Mouse (Mus musculus) lung, embryonic 15.5 days (tissue): Measurements from ENCODE around the gene Dph7. TPM values are rescaled to one million over a fixed set of nuclear protein-coding genes. Genes with fewer than 3 reads are reported as not detected.

ENCODE experiments used
- ATAC-seq: fragments of 200-750 bp; cut with Nextera tagmentation; 2 replicates; pipeline ENCODE4 v1.8.0; 2017; ENCODE audit warnings: moderate number of reproducible peaks, borderline replicate concordance; ENCODE audit not compliant: low FRiP score, low TSS enrichment; ENCODE audit errors: extremely low read depth
- H3K27ac ChIP-seq: fragments of 300-500 bp; sonication (generic); 2 replicates; pipeline ENCODE4 v1.5.1; 2015; ENCODE audit warnings: moderate library complexity, mild to moderate bottlenecking, inconsistent platforms
- H3K27me3 ChIP-seq: fragments of 300-500 bp; sonication (generic); 2 replicates; pipeline ENCODE4 v1.6.1; 2015; ENCODE audit warnings: inconsistent platforms
- H3K36me3 ChIP-seq: fragments of 300-500 bp; sonication (generic); 2 replicates; pipeline ENCODE4 v1.6.1; 2015; ENCODE audit warnings: inconsistent platforms
- H3K4me1 ChIP-seq: fragments of 300-500 bp; sonication (generic); 2 replicates; pipeline ENCODE4 v1.6.1; 2015; ENCODE audit warnings: inconsistent platforms
- H3K4me2 ChIP-seq: fragments of 300-500 bp; sonication (generic); 2 replicates; pipeline ENCODE4 v1.6.1; 2015; ENCODE audit warnings: inconsistent platforms, mild to moderate bottlenecking, moderate library complexity
- H3K4me3 ChIP-seq: fragments of 300-500 bp; sonication (generic); 2 replicates; pipeline ENCODE4 v1.5.1; 2015; ENCODE audit warnings: mild to moderate bottlenecking, inconsistent platforms
- H3K9ac ChIP-seq: fragments of 300-500 bp; sonication (generic); 2 replicates; pipeline ENCODE4 v1.6.1; 2015; ENCODE audit warnings: inconsistent platforms
- H3K9me3 ChIP-seq: fragments of 300-500 bp; sonication (generic); 2 replicates; pipeline ENCODE4 v1.6.1; 2016; ENCODE audit warnings: inconsistent platforms
- WGBS: fragments of 180-500 bp; shearing (Covaris S2); methylation state at CpG from one replicate; pipeline ENCODE4 v1.1.7; 2015; 5-methylcytosine and 5-hydroxymethylcytosine counted together
- polyA plus RNA-seq: library from polyadenylated mRNA; unstranded; fragments of >200 nt; fragmentation: Nextera tagmentation; extraction: Ambion mirVana; gene quantifications from 2 replicates; pipeline ENCODE4 v1.2.1, GENCODE M21; 2015

Gene Dph7
- polyA plus RNA-seq, 1 experiment from 2014 or later: 24.5 TPM

- no peaks in the 10 kb centered on the region for H3K9me3 ChIP-seq
- H3K9ac ChIP-seq: peak within 1 kb of the TSS; percentile 84
- H3K4me3 ChIP-seq: peak within 1 kb of the TSS; percentile 97
- 0% methylated on average over 62 of the region's 64 CpGs for WGBS
- ATAC-seq: peak; percentile 100
- H3K4me1 ChIP-seq: peaks cover 16% of the 10 kb centered on the region
- peak within 1 kb of the TSS; percentile 96 for H3K4me2 ChIP-seq
- no peaks in the 10 kb centered on the region for H3K27me3 ChIP-seq
- H3K27ac ChIP-seq: peak within 1 kb of the TSS; percentile 94
- H3K36me3 ChIP-seq: peaks cover 24% of the 10 kb centered on the region
These were observed 12.9 kb downstream of the Dph7 start, which contains the start of gene Mrpl41 for GRCm38 (mm10) chr2:24974906-24975703. Mrpl41 (minus strand) TSS chr2:24975098.

- H3K27me3 ChIP-seq: no peaks in the 10 kb centered on the region
- peak within 1 kb of the TSS; percentile 84 for H3K9ac ChIP-seq
- peak within 1 kb of the TSS; percentile 97 for H3K4me3 ChIP-seq
- H3K4me1 ChIP-seq: peaks cover 16% of the 10 kb centered on the region
- no peaks in the 10 kb centered on the region for H3K9me3 ChIP-seq
- under 1% methylated on average over 16 of the region's 16 CpGs for WGBS
- H3K27ac ChIP-seq: peak within 1 kb of the TSS; percentile 94
- peaks cover 17% of the 10 kb centered on the region for H3K36me3 ChIP-seq
- peak within 1 kb of the TSS; percentile 96 for H3K4me2 ChIP-seq
- peak; percentile 80 for ATAC-seq
These were observed 13.6 kb downstream of the Dph7 start, which contains the start of gene Pnpla7 for GRCm38 (mm10) chr2:24975704-24976297. Pnpla7 (plus strand) TSS chr2:24976033.

DNA sequence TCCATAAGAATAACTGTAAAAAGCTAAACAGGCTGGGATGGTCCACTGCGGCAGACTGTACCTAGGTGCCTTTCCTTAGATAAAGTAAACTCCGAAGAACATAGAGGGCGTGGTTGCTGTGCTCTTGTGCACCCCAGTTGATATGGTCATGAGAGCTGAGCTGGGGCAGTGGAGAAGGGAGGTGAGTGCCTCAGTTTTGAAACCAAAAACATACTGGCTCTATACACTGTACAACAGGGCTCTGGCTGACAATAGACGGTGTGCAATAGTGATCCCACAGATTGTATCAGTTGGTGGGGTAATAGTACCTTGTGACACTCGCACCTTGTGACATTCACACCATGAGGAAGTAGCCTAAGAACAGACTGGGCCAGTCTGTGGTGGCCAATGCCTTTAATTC is 14.8 kb downstream of the Dph7 start:
- 94% methylated on average over 5 of the region's 5 CpGs for WGBS
- Histone ChIP-seq H3K27ac (no peak overlapping the region), H3K9me3 (no peaks in the 10 kb centered on the region), H3K4me2 (no peak overlapping the region), H3K36me3 (peaks cover 7% of the 10 kb centered on the region), H3K4me3 (peak overlapping the region; percentile 97; the same call in 1 of the 2 replicates), H3K27me3 (no peaks in the 10 kb centered on the region), H3K4me1 (peaks cover 16% of the 10 kb centered on the region), H3K9ac (no peak overlapping the region)
- ATAC-seq: no peak

GRCm38 (mm10) chr2:24987762-24988161 is 25.6 kb downstream of the Dph7 start:
- Histone ChIP-seq H3K9ac (no peak overlapping the region), H3K36me3 (no peaks in the 10 kb centered on the region), H3K27me3 (no peaks in the 10 kb centered on the region), H3K27ac (no peak overlapping the region), H3K4me3 (no peak overlapping the region), H3K4me1 (no peaks in the 10 kb centered on the region), H3K4me2 (no peak overlapping the region), H3K9me3 (no peaks in the 10 kb centered on the region)
- no peak for ATAC-seq
- WGBS: 48% methylated on average over 2 of the region's 2 CpGs

- Histone ChIP-seq H3K36me3 (no peaks in the 10 kb centered on the region), H3K4me2 (no peak overlapping the region), H3K27me3 (no peaks in the 10 kb centered on the region), H3K9ac (no peak overlapping the region), H3K4me3 (no peak overlapping the region), H3K27ac (no peak overlapping the region), H3K9me3 (no peaks in the 10 kb centered on the region), H3K4me1 (no peaks in the 10 kb centered on the region)
- 89% methylated on average over 6 of the region's 6 CpGs for WGBS
- no peak for ATAC-seq
These were observed 33.1 kb downstream of the Dph7 start for GRCm38 (mm10) chr2:24995332-24995731.

GRCm38 (mm10) chr2:24996471-24996870 is 34.3 kb downstream of the Dph7 start:
- Histone ChIP-seq H3K9me3 (no peaks in the 10 kb centered on the region), H3K9ac (no peak overlapping the region), H3K4me2 (no peak overlapping the region), H3K27me3 (no peaks in the 10 kb centered on the region), H3K36me3 (no peaks in the 10 kb centered on the region), H3K4me1 (no peaks in the 10 kb centered on the region), H3K4me3 (no peak overlapping the region), H3K27ac (no peak overlapping the region)
- 86% methylated on average over 2 of the region's 2 CpGs for WGBS
- ATAC-seq: no peak

DNA sequence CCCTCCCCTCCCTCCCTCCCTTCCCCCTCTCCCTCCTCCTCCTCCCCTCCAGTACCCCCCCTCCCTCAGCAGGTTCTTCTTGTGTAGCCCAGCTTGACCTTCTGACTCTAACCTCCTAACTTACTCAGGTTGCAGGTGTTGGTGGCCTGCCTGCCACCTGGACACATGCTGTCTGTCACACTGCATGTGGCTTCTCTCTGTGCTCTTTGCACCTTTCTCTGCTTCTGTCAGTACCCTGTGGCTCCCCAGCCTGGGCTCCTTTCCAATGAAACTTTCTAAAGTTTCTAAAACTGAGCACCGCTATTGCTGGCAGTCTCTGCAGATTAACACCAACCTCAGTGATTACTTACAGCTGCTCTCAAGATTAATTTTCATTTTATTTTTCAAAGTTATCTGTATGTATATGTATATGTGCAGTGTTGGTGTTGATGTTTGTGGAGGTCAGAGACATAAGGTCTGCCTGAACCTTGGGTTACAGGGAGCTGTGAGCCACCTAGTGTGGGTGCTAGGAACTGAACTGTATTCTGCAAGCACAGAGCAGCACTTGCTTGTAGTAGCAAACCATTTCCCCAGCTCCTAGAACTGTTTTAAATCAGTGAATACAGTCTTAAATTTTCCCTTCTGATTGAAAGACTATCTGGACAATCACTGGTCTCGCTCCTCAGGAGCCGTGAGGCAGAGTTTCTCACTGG is 38.5 kb downstream of the Dph7 start:
- no peak for ATAC-seq
- Histone ChIP-seq H3K4me3 (no peak overlapping the region), H3K4me1 (no peaks in the 10 kb centered on the region), H3K36me3 (no peaks in the 10 kb centered on the region), H3K9me3 (no peaks in the 10 kb centered on the region), H3K27ac (no peak overlapping the region), H3K9ac (no peak overlapping the region), H3K4me2 (no peak overlapping the region), H3K27me3 (no peaks in the 10 kb centered on the region)
- 56% methylated on average over 3 of the region's 3 CpGs for WGBS

- Histone ChIP-seq H3K9me3 (no peaks in the 10 kb centered on the region), H3K27me3 (no peaks in the 10 kb centered on the region), H3K4me1 (no peaks in the 10 kb centered on the region), H3K27ac (no peak overlapping the region), H3K9ac (no peak overlapping the region), H3K4me2 (no peak overlapping the region), H3K36me3 (no peaks in the 10 kb centered on the region), H3K4me3 (no peak overlapping the region)
- ATAC-seq: no peak
- 78% methylated on average over 9 of the region's 9 CpGs for WGBS
These were observed 42.0 kb downstream of the Dph7 start for GRCm38 (mm10) chr2:25003946-25004786.

- no peaks in the 10 kb centered on the region for H3K36me3 ChIP-seq
- H3K27me3 ChIP-seq: no peaks in the 10 kb centered on the region
- H3K4me3 ChIP-seq: no peak overlapping the region
- H3K9me3 ChIP-seq: no peaks in the 10 kb centered on the region
- WGBS: 87% methylated on average over 1 of the region's 1 CpGs
- H3K27ac ChIP-seq: no peak overlapping the region
- H3K4me1 ChIP-seq: no peaks in the 10 kb centered on the region
- H3K4me2 ChIP-seq: no peak overlapping the region
- H3K9ac ChIP-seq: no peak overlapping the region
- no peak for ATAC-seq
These were observed 44.6 kb downstream of the Dph7 start for GRCm38 (mm10) chr2:25006767-25007166.

- no peak for ATAC-seq
- Histone ChIP-seq H3K36me3 (no peaks in the 10 kb centered on the region), H3K4me3 (no peak overlapping the region), H3K4me1 (no peaks in the 10 kb centered on the region), H3K9ac (no peak overlapping the region), H3K4me2 (no peak overlapping the region), H3K27me3 (no peaks in the 10 kb centered on the region), H3K9me3 (no peaks in the 10 kb centered on the region), H3K27ac (no peak overlapping the region)
These were observed 46.0 kb downstream of the Dph7 start for GRCm38 (mm10) chr2:25008250-25008649.
